Mouse (Mus musculus) layer of hippocampus, postnatal 36 days (tissue): Measurements from ENCODE around the gene Lurap1. TPM values are rescaled to one million over a fixed set of nuclear protein-coding genes. Genes with fewer than 3 reads are reported as not detected.

Experiments used
- DNase-seq, 2 experiments: peaks; one replicate each; pipeline ENCODE4 v3.0.0; 2022
- total RNA-seq, 2 experiments: library from RNA; stranded (reverse); gene quantifications; 2 replicates each; pipeline ENCODE4 v1.2.3; 2021

Gene Lurap1
- total RNA-seq = 10 to 100 TPM; 21.8 to 23.8 TPM

- no peak for DNase-seq
Observed at GRCm38 (mm10) chr4:116151238-116151637, at the start of gene Lurap1. Gene Lurap1 (minus strand): TSS chr4:116151338.

GRCm38 (mm10) chr4:116198422-116198821 is 47.3 kb upstream of the Lurap1 start:
- no peak for DNase-seq

DNA sequence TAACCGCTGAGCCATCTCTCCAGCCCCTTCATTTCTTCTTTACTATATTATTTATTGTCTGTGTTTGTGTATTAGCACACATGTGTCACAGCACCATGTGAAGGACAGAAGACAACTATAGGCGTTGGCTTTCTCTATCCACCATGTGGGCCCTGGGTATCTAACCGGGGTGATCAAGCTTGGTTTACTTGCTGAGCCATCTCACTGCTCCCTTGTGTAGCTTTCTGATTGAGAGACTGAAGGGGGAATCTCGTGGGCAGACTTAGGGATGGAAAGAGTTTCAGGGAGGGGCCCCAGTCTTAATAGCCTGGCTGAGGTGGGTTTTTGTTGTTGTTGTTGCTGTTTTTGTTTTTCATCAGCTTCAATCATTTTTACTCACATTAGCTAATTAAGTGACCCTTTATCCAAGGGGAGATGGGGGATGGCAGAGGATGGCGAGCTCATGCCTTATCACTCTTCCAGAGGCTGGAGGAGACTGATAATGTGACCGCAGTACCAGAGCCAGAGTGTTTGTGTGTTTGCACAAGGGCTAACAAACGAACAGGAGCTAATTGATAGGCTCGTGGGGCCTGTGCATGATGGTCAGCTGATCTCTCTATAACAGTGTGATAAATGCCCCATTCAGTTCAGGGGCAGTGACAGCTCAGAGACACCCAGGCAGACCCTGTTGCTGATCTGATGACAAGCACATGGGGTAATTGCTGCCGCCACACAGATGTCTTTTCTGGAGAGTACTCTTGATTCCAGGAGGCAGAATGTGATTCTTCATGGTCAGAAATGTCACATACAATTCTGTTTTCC is 42.6 kb upstream of the Lurap1 start:
- DNase-seq = no peak

DNA sequence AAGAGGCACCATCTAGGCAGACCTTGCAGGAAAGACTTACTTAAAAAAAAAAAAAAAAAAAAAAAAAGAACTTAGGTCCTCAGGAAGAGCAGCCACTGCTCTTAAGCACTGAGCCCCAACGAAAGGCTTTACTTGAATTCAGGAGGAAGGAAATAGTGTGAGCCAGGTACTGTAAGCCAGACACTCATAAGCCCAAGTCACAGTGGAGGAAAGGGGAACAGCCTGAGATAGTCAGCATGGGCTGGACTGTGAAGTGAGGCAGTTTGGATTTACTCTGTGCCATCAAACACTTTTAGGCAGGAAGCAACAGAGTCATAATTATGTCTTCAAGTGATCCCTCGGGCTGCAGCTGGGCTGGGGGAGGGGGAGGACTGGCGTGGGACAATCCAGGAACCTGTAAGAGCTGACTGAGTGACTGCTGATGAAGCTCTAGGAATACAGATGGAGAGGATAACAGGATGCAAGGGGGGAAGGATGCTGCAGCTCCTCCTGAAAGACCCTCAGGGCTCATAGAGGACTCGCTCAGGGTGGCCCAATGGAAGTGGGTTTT is 41.2 kb upstream of the Lurap1 start:
- DNase-seq = no peak

GRCm38 (mm10) chr4:116185083-116185482 is 33.9 kb upstream of the Lurap1 start:
- no peak for DNase-seq

DNA sequence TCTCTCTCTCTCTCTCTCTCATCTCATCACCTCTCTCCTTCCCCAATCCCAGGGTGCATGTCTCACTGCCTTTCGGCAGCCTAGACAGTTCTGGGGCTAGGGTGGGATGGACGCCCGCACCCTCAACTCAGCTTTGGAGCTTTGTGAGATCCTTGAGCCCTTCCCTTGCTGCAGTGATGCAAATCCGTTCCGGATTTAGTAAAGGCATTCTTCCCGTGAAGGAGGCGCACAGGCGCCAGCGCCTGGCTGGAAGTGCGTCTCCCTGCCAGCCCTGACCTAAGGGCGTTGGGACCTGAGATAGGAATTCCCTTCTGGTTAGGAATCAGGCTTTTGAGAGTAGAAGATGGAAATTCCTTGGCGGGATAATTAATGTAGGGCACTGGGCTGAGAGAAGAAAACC is 31.6 kb upstream of the Lurap1 start:
- no peak for DNase-seq

DNA sequence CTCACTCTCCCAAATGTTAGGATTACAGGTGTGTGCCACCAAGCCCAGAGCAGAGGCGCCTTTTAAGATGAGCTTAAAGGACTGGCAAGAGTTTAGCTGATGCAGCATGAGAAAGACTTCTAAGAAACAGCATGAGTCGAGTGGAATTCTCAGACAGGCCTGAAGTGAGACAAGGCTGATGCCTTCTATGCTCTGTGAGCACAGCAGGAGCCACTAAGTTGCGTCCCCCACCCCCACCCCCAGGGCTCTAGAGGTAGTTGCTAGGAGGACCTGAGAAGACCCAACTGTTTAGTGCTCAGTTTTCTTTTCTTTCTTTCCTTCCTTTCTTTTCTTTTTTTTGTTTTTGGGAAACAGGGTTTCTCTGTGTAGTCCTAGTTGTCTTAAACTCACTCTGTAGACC is 30.9 kb upstream of the Lurap1 start:
- no peak for DNase-seq

DNA sequence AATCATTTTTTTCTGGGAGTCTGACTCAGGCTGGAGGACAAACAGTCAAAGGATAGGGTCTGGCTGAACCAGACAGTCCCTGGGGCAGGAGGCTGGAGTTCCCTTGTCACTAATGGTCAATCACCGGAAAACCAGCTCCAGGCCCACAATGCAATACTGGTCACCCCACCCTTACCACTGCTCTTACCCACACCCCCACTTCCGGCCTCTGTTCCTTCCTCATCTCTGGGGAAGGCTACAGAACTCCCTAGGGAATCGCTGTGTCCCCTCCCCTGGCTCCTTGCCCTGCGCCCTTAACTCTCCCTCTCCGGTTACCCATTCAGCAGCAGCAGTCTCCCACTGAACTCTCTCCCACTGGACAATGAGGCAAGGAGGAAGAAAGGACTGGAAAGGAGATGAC is 26.0 kb upstream of the Lurap1 start:
- no peak for DNase-seq

- DNase-seq = peak in 1 of 2 experiments; percentile 51
Observed at GRCm38 (mm10) chr4:116176543-116176988, 25.4 kb upstream of the Lurap1 start.

DNA sequence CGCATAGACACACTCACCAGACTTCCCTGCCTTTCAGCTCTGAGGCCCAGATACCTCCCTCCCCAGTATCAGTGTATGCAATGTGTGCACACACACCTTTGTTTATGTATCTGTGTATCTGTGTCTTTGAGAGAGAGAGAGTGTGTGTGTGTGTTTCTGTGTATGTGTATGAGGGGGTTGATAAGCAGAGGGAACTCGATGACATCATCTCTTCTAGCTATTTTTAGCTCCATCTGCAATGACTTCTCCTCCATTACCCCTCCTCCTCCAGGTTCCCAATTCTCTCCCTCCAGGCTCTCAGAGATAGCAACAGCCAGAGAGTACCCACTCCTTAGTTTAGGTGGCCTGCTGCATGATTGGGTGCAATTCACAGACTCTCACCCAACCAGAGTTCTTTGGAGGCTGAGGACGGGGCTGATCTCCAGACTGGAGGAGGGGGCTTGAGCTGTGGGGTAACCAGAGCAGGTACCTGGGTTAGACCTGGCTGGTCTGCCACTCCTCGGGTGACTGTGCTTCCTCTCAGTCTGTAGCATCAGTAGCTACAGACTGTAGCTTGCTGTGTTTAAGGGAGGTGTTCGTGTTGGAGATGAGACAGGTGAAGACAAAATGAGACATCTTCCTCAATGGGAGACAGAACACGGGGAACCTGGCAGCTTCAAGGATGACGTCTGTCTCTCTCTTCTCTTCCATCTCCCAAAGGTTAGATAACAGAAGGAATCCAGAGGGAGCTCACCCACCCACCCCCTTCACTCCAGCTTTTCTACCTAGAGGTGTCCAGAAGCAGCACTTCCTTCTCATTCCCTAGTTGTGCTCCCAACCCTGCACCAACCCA is 24.8 kb upstream of the Lurap1 start:
- DNase-seq = no peak

GRCm38 (mm10) chr4:116175136-116175535 is 24.0 kb upstream of the Lurap1 start:
- DNase-seq = no peak

DNA sequence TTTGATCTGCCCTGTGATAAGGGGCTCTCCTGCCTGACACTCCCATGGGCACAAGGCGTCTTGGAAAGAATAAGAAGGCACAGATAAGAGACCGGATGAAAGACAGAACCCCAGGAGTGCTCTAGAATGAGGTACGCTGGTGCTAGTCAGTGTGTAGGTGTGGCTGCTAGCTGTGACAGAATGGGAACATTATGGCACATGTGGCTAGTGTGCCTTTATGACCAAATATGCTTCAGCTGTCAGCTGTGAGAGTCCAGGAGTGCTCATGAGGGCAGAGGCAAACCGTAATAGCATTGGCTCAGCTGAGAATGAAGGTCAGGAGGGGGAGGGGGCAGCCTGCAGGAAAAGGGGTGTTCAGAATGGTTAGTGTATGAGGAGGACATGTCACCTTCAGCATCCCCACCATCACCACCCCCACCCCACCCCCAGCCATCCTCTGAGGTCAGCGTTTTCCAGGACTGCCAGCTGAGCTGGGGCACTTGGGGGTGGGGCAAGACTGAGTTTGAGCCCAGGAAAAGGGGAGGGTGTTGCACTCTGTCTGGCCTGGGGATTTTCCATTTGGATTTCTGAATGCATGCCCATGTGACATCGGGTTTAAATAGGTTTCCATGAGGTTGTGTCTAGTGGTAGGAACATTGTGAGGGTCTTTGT is 23.5 kb upstream of the Lurap1 start:
- DNase-seq = no peak

DNA sequence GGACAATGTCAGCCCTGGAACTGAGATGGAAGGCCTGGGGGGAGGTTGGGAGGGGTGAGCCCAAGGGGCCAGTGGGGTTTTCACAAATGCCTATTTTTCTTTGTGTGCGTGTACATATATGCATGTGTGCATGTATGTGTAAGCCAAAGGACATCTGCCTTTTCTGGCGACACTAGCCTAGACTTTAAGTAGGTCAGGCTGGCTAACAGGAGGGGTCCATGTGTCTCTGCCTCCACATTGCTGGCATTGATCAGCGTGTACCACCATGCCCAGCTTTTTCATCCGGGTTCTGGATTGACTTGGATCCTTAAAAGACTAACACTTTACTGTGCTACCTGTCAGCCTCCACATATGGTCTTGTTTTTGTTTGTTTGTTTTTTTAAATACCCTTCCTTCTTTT is 22.6 kb upstream of the Lurap1 start:
- no peak for DNase-seq

DNA sequence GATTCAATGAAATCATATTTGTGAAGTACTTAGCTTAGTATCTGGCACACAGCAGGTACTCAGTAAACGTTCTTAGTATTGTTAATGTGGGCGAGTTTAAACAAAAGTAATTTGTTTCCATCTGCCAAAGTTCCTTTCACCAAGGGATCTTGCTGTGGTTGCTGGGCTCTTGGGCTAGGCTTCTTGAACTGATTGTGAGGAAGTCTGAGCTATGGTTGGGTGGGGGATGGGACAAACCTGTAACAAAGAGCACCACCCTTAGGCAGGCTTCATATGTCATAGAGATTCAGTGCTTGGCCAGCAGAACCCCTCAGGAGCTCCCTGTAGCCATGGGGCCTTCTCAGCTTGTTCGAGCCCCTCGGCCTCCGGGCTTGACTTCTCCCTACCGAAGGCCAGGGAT is 21.9 kb upstream of the Lurap1 start, which contains the start of the genes 1700042G07Rik and Gm49337:
TSS of gene 1700042G07Rik (plus strand) at position 301 of the 400 bp plus-strand sequence.
TSS of gene Gm49337 (plus strand) at position 313 of the 400 bp plus-strand sequence.
- no peak for DNase-seq

DNA sequence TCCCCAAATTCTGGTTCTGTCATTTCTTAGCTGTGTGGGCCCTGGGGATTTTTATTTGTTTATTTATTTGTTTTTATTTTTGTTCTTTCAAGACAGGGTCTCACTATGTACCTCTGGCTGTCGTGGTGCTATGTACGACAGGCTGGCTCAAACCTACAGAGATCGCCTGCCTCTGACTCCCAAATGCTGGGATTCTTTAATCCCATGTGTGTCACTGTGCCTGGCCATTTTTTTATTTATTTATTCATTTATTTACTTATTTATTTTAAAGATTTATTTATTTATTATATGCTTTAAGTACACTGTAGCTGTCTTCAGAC is 18.2 kb upstream of the Lurap1 start:
- no peak for DNase-seq

GRCm38 (mm10) chr4:116168617-116169352 is 17.6 kb upstream of the Lurap1 start:
- DNase-seq = peak; percentile 66 to 74

DNA sequence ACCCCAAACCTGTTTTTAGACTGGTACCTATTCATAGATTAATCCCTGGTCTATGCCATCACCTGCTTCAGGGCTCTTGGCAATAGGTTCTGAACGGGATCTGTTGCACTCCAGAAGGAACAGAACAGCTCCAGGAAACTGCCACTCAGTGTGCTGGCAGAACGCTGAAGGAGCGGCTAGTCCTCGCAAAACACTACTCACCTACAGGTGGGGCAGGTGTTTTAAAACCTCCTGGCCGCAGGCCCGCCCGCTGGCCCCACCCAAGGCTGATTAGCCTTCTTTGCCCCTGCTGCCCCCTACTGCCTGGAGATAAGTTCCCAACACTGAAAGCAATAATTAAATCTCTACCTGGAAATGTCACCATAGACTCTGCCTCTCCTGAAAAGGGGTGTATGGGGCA is 16.3 kb upstream of the Lurap1 start, which contains the start of gene Tspan1:
TSS of gene Tspan1 (minus strand) at position 198 of the 400 bp plus-strand sequence.
- DNase-seq = no peak

DNA sequence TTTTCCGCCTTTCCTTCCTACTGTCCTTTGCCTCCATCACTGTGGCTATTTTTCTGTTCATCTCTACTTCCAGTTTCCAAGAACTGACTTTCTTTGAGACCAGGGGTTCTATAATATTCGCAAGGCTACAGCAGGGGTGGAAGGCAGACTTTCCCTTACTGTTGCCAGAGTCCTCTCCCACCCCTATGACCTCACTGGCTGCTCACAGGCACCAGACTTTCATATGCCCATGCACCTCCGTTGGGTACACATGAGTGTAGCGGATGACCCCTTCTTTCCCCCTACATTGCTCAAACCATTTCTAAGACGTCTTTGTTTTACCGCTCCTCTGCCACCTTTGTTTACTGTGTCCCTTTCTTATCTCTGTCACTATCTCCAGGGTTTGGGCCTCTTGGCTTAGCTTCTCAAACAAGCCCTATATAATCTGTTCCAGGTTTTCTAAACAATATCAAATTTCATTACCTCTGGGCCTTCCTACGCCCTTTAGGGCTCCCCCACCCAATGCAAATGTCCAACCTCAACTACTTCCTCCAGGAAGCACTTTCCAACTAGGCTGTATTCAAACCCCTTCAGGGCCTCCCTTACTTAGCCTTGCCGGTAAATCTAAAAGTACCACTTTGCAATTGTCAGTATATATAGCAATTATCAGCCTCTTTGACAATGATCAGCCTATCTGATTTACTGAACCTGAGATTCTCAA is 14.7 kb upstream of the Lurap1 start:
- no peak for DNase-seq

DNA sequence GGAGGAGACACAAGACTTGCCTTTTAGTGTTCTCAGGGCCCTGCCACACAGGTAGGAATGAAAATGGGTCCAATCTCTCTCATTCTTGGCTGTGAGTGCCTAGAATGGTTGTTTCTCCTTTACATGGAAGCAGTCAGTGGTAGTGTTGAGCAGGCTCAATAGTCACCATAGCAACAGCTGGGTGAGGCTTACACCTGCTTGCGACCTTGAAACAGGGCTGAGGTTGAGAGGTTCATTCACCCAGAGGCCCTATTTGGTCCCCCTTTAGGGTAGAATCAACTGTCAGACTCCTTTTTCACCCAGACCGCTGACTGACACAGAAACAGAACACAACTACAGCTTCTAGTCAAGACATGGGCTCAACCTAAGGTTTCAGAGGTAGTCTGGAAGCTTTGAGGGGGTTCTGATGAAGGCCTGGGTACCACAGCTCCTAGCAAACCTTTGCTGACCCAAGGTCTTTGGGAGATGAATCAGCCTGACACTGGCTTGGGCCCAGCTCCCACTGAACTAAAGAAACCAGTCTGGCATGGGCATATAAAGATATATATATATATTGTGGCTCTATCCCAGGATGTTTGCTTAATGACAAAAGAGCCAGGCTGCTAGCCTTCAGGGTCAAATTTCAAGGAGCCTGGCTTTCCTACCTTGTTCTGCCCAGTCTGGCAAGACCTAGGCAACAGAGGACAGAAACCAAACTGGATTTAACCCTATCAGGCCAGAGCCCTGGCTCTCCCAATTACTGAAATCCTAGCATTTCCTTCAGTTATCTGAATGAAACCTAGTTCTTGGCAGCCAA is 13.8 kb upstream of the Lurap1 start:
- no peak for DNase-seq

DNA sequence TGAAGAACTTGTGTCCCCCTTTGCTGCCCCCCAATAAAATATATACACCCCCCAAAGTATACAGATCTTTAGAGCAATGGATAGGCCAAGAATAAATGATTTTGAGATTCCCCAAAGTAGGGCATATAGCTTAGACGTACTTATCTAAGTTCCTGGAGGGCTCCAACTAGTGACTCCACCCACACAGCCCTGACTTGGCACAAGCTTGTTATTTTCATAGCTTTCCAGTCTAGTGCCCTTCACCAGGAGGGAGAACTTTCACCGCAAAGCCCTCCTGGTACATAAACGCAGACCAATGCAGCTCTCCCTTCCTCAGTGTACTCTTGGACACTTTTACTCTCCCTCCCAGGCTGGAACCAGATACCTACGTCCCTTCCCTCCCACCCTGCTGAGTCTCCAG is 11.0 kb upstream of the Lurap1 start:
- no peak for DNase-seq
